Mouse (Mus musculus) bone marrow, adult 2 months (tissue): ENCODE data around the gene Mpo.

ENCODE experiments used
- CTCF ChIP-seq: fragments of 200-500 bp; IDR thresholded peaks from 2 replicates; pipeline ENCODE4 v1.5.1; 2011; ENCODE audit warnings: low read length, control low read depth; ENCODE audit not compliant: control insufficient read depth, insufficient read depth
- POLR2A ChIP-seq: fragments of 200-500 bp; IDR thresholded peaks from 2 replicates; pipeline ENCODE4 v1.6.1; 2011; ENCODE audit warnings: low read depth, mild to moderate bottlenecking, control low read depth, low read length, borderline replicate concordance; ENCODE audit not compliant: control insufficient read depth

DNA sequence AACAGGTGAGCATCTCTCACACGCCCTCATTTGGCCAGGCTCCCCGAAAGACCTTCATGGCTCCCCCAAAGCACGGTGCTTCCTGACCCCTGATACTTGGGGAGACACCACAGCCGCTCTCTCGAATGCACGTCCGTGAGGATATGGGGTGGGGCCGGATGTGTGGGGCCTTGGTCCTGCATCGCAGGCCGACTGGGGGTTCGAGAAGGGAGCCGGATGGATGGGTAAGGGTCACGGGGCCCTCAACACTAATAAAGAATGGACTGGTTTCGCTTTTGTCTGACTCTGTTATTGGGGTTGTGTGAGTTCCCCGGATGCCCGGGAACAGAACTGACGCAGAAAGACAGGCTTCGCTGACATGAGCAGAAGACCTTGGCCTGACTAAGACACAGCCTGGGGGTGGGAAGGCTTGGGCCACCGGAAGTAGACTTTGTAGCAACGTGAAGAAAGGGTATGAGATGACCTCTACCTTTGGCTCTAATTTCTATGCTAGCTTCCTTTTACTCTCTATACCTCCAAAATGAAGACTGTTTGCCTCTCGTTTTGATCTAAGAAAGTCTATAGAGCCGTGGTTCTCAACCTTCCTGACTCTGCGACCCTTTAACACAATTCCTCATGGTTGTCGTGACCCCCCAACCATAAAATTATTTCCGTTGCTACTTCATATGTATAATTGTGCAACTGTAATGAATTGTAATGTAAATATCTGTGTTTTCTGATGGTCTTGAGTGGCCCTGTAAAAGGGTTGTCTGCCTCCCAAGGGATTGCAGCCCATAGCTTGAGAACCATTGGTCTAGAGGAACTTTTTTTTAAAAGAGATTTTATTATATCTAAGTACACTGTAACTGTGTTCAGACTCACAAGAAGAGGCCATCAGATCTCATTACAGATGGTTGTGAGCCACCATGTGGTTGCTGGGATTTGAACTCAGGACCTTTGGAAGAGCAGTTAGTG, 36.1 kb upstream of the Mpo start:
- TF ChIP-seq POLR2A, result 0 out of 2 replicates have a peak, but pooled peaks have one; percentile 42
- TF ChIP-seq CTCF, result no peak
